Mouse (Mus musculus): ENCODE results near the gene Frs2. TPM values are rescaled to one million over a fixed set of nuclear protein-coding genes. Genes with fewer than 3 reads are reported as not detected.

The Frs2 gene
- total and polyA plus RNA-seq, 2 experiments from 2014 or later: 17.2 to 28.7 TPM

DNA sequence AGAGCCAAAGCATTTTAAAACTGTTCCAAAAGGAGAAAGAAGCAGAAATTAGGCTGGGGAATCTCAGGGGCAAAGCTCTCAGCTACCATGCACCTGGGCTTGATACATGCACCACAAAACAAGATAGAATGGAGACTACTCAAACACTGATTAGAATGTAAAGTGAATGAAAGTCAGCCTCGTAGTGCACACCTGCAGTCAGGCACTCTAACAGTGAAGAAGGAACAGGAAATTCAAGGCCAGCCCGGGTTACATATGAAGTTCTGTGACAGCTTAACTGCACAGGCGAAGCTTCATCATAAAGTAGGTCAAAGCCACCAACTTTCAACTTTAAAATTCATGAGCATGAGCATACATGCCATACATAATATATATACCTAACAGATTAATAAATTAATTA is 38.1 kb downstream of the Frs2 start:
- 72% methylated on average over 3 of the region's 3 CpGs for WGBS
- DNase-seq (no peak), ATAC-seq (no peak)
- Histone ChIP-seq H3K4me3 (ENCODE audit: low read depth, low read length) (no peak overlapping the region), H3K27me3 (ENCODE audit: insufficient read depth, low read length) (no peaks in the 10 kb centered on the region), H3K9ac (no peak overlapping the region), H3K9me3 (ENCODE audit: low read length) (no peaks in the 10 kb centered on the region), H3K36me3 (ENCODE audit: insufficient read depth) (no peaks in the 10 kb centered on the region), H3K4me2 (ENCODE audit: low read depth) (no peak overlapping the region), H3K4me1 (ENCODE audit: insufficient read depth) (no peaks in the 10 kb centered on the region; the same call in 1 of the 2 replicates), H3K27ac (ENCODE audit: low read depth, low read length) (no peak overlapping the region)
- no peak for TF ChIP-seq CTCF (IDR thresholded peaks at IDR 0.05; ENCODE audit: low read depth)

DNA sequence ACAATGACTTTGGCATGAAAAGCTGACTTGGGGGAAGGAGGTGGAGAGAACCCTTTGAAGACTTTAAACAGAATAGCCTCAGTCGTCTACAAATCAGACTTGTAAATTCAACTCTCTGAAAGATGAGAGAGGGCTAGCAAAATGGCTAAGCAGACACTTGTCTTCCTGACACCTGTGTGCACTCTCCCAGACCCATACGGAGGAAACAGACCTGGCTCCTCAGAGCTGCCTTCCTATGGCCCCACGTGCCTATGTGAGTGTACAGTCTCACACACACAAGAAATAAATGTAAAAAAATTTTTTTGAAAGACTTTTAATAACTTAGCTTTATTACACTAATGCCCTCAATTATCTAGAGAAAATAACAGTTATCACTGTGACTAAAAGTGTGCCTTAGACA is 41.6 kb downstream of the Frs2 start:
- Histone ChIP-seq H3K27me3 (ENCODE audit: insufficient read depth, low read length) (no peaks in the 10 kb centered on the region), H3K4me1 (ENCODE audit: insufficient read depth) (no peaks in the 10 kb centered on the region), H3K4me2 (ENCODE audit: low read depth) (no peak overlapping the region), H3K9me3 (ENCODE audit: low read length) (no peaks in the 10 kb centered on the region), H3K4me3 (ENCODE audit: low read depth, low read length) (no peak overlapping the region), H3K27ac (ENCODE audit: low read depth, low read length) (no peak overlapping the region), H3K9ac (no peak overlapping the region), H3K36me3 (ENCODE audit: insufficient read depth) (no peaks in the 10 kb centered on the region)
- DNase-seq: no peak
- 27% methylated on average over 3 of the region's 3 CpGs for WGBS
- ATAC-seq: no peak
- TF ChIP-seq CTCF (IDR thresholded peaks at IDR 0.05; ENCODE audit: low read depth): no peak

DNA sequence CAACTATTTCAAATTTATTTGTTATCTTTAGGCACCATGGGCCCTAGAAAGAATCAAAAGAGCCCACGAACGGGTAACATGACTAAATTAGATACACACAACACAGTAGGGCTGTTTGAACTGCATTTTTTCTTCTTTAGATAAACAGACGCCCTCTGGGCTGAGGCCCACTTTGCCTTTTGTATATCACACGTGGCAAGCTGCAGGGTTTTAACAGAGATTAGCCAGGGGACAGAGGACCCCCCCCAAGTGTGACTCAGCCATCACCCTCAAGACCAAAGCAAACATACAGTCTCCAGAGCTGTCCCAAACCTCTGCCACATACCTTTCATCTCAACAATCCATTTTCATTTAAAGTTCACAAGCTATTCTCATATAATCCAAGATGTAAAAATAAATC is 42.1 kb downstream of the Frs2 start:
- WGBS: 12% methylated on average over 4 of the region's 4 CpGs

DNA sequence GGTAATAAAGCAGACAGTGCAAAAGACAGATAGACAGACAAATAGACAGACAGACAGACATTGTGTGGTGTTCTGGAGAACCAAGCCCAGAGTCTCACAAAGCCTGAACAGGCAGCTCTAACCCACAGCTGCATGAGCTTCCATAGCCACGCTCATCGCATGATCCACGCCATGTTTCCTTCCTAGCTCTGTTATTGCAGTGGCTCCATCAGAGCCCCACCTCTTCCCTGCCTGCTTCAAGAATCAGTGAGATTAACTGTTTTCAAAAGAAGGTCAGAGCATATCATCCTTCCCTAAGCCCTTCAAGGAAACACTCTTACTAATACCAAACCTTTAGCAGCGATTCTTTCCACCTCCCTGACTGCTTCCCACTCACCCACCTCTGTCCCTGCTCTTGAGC is 43.3 kb downstream of the Frs2 start:
- Histone ChIP-seq H3K4me3 (ENCODE audit: low read depth, low read length) (no peak overlapping the region), H3K4me1 (ENCODE audit: insufficient read depth) (no peaks in the 10 kb centered on the region), H3K36me3 (ENCODE audit: insufficient read depth) (no peaks in the 10 kb centered on the region), H3K27me3 (ENCODE audit: insufficient read depth, low read length) (no peaks in the 10 kb centered on the region), H3K9me3 (ENCODE audit: low read length) (no peaks in the 10 kb centered on the region), H3K4me2 (ENCODE audit: low read depth) (no peak overlapping the region), H3K27ac (ENCODE audit: low read depth, low read length) (no peak overlapping the region), H3K9ac (no peak overlapping the region)
- TF ChIP-seq CTCF (IDR thresholded peaks at IDR 0.05; ENCODE audit: low read depth): no peak
- DNase-seq (no peak), ATAC-seq (no peak)
- WGBS: 75% methylated on average over 4 of the region's 4 CpGs

More for the DNA sequence above, 42.1 kb downstream of the Frs2 start:
- ATAC-seq (no peak), DNase-seq (no peak)
- no peak overlapping the region for H3K9ac ChIP-seq
- no peak overlapping the region for H3K4me2 ChIP-seq (ENCODE audit: low read depth)
- no peaks in the 10 kb centered on the region for H3K27me3 ChIP-seq (ENCODE audit: insufficient read depth, low read length)
- no peaks in the 10 kb centered on the region for H3K36me3 ChIP-seq (ENCODE audit: insufficient read depth)
- no peak overlapping the region for H3K4me3 ChIP-seq (ENCODE audit: low read depth, low read length)
- no peak for TF ChIP-seq CTCF (IDR thresholded peaks at IDR 0.05; ENCODE audit: low read depth)
- no peak overlapping the region for H3K27ac ChIP-seq (ENCODE audit: low read depth, low read length)
- no peaks in the 10 kb centered on the region for H3K4me1 ChIP-seq (ENCODE audit: insufficient read depth)
- H3K9me3 ChIP-seq (ENCODE audit: low read length): no peaks in the 10 kb centered on the region

DNA sequence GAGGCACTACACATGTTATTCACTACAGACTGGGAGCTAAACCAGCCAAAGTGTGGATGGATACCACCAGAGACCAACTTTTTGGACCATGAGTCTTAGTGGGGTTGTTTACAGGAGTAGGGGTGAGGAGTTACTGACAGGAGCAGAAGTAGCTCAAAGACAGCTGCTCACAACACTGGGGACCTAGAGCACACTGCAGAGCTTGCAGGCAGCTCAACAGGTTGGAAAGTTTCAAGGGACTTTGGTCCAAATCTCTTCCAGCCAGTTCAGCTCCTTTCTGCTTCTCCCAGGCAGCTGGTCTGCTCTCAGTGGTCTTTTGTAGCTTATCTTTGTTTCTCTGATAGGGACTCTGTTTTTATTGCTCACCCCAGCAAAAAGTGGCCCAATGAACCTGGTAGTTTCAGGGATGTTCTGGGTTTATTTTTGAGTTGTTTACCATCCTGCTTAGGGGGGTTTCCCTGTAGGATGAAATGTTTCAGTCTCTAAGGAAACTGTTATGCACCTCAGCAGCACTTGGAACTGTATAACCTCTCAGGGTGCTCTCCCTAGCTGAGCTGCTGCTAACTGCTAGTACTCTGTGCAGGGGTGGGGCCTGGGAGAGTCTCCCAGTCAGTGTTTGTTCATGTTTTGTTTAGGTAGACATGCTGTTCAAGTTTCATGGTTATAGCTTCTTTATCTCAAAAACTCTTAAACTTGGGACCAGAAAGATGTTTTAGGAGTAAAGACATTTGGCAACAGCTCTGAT is 44.3 kb downstream of the Frs2 start:
- no peaks in the 10 kb centered on the region for H3K4me1 ChIP-seq (ENCODE audit: insufficient read depth)
- H3K4me3 ChIP-seq (ENCODE audit: low read depth, low read length): no peak overlapping the region
- no peak for ATAC-seq
- no peak overlapping the region for H3K9ac ChIP-seq
- no peaks in the 10 kb centered on the region for H3K36me3 ChIP-seq (ENCODE audit: insufficient read depth)
- no peaks in the 10 kb centered on the region for H3K9me3 ChIP-seq (ENCODE audit: low read length)
- H3K4me2 ChIP-seq (ENCODE audit: low read depth): no peak overlapping the region
- no peaks in the 10 kb centered on the region for H3K27me3 ChIP-seq (ENCODE audit: insufficient read depth, low read length)
- H3K27ac ChIP-seq (ENCODE audit: low read depth, low read length): no peak overlapping the region
- no peak for TF ChIP-seq CTCF (IDR thresholded peaks at IDR 0.05; ENCODE audit: low read depth)
- DNase-seq: no peak

DNA sequence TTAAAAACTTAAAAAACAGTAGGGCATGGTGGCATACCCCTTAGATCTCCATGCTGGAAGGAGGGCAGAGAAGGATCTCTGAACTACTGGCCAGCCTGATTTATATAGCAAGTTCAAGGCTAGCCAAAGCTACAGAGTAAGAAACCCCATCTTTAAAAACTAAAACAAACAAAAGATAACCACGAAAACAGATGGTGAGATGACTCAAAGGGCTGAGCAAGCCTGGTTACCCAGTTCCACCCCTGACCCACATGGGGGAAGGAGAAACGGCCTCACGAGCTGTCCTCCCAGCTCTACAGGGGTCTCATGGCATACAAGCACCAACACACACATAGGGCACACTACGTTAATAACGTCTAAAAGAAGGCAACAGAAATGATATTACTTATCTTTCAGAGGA is 48.2 kb downstream of the Frs2 start:
- DNase-seq (no peak), ATAC-seq (no peak)
- WGBS: 88% methylated on average over 5 of the region's 5 CpGs
- H3K27ac ChIP-seq (ENCODE audit: low read depth, low read length): no peak overlapping the region
- H3K9ac ChIP-seq: no peak overlapping the region
- H3K9me3 ChIP-seq (ENCODE audit: low read length): no peaks in the 10 kb centered on the region
- no peak overlapping the region for H3K4me3 ChIP-seq (ENCODE audit: low read depth, low read length)
- no peak for TF ChIP-seq CTCF (IDR thresholded peaks at IDR 0.05; ENCODE audit: low read depth)
- H3K36me3 ChIP-seq (ENCODE audit: insufficient read depth): no peaks in the 10 kb centered on the region
- H3K27me3 ChIP-seq (ENCODE audit: insufficient read depth, low read length): no peaks in the 10 kb centered on the region
- H3K4me1 ChIP-seq (ENCODE audit: insufficient read depth): no peaks in the 10 kb centered on the region
- no peak overlapping the region for H3K4me2 ChIP-seq (ENCODE audit: low read depth)

DNA sequence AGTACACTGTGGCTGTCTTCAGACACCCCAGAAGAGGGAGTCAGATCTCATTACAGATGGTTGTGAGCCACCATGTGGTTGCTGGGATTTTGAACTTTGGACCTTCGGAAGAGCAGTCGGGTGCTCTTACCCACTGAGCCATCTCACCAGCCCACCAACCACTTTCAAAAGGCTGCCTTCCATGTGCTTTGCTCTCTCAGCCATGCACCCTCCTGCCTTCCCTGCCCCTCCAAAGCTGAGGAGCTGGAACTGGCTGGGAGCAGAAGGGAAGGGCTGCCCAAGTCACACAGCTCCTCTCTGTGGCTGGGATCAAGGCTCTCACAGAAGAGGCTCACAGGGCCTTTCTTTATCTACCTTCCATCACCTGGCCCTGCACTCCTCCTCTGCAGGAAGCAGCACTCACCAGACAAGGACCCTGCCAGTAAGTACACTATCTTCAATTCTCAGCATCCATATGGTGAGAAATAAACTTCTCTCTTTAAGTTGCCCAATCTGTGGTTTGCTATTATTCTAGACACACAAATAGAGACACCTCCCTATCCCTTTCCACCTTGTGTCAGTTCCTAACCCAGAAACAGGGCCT is 51.1 kb downstream of the Frs2 start:
- ATAC-seq (no peak), DNase-seq (no peak)
- H3K4me1 ChIP-seq (ENCODE audit: insufficient read depth): 0 out of 2 replicates have a peak, but pooled peaks cover 4% of the 10 kb centered on the region
- H3K9me3 ChIP-seq (ENCODE audit: low read length): no peaks in the 10 kb centered on the region
- H3K27ac ChIP-seq (ENCODE audit: low read depth, low read length): no peak overlapping the region
- no peaks in the 10 kb centered on the region for H3K36me3 ChIP-seq (ENCODE audit: insufficient read depth)
- H3K9ac ChIP-seq: no peak overlapping the region
- no peak overlapping the region for H3K4me2 ChIP-seq (ENCODE audit: low read depth)
- H3K4me3 ChIP-seq (ENCODE audit: low read depth, low read length): no peak overlapping the region
- no peak for TF ChIP-seq CTCF (IDR thresholded peaks at IDR 0.05; ENCODE audit: low read depth)
- WGBS: 85% methylated on average over 2 of the region's 2 CpGs
- H3K27me3 ChIP-seq (ENCODE audit: insufficient read depth, low read length): no peaks in the 10 kb centered on the region
